Mouse (Mus musculus) v-Abl transformed pro-B cells (cell line): ENCODE data around the gene Smim15.

Experiments
- in situ Hi-C, 2 experiments: fragments of 400-800 bp; cut with MboI; formaldehyde crosslinking; loops; one replicate each; pipeline ENCODE4 v1.15.1; 2025; ENCODE audit not compliant: unreplicated experiment in 2 of 2

Gene Smim15

DNA sequence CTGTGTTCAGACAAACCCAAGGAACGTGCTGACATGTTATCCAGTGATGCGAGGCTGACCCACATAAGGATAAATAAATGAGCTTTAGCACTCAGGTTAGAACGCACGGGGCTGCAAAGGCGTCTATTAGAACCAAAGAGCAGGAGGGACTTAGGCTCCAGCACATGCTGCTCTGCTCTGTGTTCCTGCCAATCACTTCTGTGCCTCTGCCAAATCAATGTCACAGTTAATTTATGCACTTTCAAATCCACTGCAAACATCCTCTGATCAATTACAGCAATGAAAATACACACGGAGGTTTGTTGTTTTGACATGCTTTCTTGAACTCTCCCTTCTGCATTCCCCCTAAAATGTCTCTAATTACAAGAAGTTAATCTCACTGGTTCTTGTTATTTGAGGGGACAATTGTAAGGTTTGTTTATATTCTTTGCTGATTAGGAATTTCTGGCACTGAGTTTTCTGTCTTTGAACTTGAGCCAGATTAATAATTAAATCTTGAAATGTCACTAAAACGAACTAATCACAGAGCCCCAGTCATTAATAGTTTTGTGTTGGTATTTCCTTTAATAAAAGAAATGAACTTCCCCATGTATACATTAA is 16.1 kb downstream of the Smim15 start:
- in situ Hi-C loops, result no loop called here

DNA sequence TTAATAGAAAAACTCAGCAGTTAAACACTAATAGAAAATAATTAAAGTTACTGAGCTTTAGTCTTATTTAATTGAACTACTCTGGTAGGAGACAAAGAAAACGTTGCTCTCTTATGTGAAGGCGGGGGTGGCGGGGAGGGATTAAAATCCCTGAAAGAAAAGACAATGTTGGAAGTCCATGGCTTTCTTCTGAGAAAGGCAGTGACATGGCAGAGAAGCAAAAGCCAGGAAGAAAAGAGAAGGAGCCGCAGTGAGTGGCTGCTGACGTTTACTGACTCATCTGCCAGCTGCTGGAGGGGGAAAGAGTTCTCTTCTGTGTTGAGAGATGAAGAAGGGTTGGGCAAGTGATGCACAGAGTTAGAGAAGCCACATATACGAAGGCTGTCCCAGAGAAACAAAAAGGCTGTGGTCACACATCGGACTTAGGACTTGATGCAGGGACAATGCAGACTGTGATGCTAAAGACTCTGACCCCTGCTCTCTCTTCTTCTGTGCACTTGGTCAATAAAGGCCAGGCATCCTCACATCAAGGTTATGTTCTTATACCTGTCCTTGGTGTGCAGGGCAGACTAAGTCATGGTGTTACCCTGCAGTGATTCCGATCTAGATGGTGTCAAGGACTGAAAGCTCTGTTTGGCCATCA is 16.8 kb downstream of the Smim15 start:
- in situ Hi-C loops, result no loop called here

DNA sequence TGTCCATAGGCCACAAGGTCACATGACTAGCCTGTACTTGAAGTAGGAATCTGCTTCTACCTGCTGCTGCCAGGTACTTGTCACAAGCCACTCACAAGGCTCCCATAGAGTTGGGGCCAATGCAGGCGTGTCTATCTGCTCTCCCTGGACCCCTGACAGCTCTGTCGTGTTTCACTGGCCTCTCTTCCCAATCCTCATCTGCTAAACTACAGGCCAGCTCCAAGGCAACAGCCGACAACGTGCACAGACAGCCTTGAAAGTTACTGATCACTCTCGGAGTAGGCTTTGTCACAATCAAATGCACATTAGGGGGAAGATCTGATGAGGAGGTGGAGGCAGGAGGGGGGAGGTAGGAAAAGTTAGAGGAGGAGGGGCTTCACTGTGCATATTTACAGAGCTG is 18.7 kb downstream of the Smim15 start:
- in situ Hi-C loops, result no loop called here

DNA sequence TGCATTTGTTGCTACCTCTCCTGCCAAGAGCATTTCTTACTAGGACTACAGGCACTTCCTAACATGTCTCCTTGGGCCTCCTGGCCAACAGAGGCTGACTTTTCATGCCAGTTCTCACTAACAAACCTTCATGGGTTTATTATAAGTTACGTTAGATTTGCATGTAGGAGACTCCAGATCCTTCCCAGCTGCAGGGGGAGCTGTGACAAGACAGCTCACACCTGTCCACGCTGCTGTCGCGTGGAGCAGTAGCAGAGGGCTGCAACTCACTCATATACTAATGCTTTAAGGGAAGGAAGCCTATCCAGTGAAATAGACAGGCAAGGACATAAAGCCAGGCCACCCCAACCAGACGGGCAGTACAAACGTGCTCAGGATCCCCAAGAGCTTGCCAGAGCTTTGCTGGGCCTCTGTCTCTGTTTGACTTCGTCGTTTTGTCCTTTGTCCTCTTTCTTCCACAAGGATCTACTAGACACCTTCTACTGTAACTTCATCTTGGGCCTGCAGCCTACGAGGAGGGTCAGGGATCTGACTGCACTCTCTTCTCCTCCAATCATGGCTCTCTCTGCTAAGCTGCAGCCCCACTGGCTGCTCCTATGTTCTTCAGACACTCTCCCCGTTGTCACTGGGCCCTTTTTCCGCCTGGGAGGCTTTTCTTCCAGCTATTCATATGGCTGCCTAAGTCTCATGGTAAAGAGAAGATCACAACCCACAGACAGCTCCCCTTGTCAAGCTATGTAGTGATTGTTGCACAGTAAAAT is 19.3 kb downstream of the Smim15 start:
- in situ Hi-C loops, result no loop called here

DNA sequence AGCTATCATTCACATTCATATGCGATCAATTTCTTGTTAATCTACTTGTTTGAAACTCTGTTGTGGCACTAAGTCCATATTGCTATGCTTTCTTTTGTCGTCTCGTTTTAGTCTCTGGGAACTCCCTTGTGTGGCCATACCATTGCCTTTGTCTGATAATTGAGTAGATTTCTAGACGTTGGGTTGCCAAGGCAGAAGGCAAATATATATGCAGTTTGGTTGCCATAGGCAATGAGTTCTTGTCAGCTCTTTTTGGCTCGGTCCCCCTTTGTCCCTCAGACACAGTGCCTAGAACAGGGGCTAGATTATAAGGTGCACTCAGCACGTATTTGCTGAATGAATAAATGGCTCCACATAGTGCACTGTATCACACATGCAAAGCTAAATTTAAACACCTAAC is 20.1 kb downstream of the Smim15 start:
- in situ Hi-C loops, result no loop called here

DNA sequence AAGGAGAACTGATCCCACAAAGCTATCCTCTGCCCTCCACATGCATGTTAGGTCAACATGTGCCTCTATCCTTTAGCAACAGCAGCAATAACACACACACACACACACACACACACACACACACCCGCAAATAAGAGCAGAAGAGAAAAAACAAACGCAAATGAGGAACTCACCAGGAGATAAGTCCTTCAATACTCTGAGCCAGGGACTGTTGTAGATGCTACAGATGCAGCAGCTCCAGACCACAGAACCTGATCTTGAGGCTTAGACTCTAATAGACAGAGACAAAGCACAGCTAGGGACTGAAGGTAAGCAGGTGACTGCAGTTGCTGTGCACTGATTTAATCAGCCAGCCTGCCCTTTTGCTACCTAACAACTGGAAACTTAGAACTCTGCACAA is 21.8 kb downstream of the Smim15 start:
- in situ Hi-C loops, result no loop called here

DNA sequence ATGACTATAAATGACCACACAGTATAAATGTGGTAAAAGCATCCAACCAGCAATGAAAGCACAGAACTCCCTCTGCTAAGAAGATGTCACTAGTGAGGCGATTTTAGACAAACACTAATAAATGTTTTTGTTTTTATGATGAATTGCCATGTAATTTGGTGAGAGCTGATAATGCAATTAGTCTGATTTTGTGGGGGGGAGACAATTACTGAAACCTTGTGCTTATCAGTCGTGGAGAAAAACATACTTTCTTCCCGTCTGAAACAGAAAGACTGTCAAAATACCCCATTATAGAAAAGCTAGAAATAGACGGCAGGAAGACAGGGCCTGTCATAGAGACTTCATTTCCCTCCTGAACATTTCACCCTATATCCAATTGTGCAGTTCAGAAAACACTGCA is 24.9 kb downstream of the Smim15 start:
- in situ Hi-C loops, result no loop called here

DNA sequence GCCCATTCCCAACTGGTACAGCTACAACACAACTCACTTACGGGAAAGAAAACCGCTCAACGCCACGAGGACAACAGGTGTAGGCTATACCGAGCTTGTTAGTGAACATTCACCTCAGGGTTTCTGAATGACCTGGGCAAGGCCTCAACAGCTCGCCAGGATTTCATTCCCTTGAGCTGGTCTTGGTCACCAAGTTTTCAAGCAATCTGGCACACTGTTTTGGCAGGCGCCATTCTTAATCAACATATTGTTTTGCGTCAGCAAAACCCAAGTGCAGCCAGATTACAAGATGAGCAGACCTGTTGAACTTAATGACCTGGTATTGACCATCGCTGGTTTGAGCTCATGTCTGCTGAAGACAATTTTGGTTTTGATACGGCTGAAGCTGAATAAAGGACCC is 25.9 kb downstream of the Smim15 start:
- in situ Hi-C loops, result no loop called here

DNA sequence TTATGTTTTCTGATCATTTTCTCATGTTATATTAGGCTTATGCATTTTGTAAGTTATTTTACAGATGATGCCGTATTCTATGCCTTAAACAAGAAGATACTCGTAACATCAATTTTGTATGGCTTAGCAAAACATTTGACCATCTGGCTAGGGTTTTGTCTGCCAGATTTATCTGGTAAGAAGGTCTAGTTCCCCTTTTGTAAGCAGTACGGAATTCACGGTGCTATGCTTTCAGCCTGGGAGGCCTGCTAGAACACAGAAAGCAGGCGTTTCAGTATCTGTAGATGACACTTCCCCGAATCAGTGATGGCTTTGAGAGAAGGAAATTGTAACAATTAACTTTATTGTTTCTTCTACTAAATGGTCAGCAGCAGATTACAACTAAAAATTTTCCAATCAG is 33.2 kb downstream of the Smim15 start:
- in situ Hi-C loops, result no loop called here

DNA sequence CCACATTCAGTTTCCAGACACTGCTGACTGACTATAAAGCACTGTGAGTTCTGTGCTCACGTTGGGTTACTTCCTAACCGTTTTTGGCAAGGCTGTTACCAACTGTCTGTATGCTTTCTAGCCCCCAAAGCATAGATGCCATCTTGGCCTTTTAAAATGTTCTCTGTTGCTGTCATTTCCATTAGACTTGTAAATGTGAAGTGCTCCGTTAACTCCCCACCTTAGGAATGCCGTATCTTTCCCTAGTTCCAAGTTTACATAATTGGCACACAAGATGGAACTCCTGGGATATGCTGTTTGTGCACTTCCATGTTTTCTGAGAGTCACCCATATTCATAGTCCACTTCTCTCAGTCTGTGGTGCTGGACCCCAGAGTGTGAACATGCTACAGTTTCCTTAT is 33.7 kb downstream of the Smim15 start:
- in situ Hi-C loops, result no loop called here

DNA sequence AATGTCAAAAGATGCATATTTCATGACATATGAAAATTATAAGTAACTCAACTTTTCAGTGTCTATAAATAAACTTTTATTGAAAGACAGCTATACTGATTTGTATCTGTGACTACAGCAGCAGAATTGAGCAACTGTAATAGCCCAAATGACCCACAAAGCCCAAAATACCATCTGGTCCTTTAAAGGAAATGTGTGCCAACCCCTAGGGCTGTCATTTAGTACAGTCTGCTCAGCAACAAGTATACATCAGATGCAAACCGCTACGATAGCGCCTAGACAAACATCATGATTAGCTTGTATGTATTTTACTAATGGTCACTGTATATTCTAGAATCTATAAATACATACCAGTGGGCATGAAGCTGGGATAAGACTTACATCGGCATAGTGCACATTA is 39.8 kb downstream of the Smim15 start:
- in situ Hi-C loops, result no loop called here

DNA sequence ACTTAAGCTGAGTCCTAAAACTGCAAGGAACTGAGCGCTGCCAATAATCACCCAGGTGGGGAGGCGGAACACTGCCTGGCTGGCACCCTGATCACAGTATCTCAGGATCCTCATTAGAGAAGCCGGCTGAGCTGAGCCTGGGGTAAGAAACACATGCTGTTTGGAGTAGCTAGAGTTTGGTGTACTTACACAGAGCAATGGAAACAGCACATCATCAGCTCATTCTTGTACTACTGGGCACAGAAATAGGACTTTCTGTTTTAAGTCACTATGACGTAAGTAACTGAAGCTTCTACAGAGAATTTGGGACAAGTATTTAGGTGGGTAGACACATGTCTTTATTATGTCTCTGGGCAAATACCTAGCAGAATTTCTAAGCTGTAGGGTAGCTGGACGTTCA is 41.8 kb downstream of the Smim15 start:
- in situ Hi-C loops, result no loop called here

DNA sequence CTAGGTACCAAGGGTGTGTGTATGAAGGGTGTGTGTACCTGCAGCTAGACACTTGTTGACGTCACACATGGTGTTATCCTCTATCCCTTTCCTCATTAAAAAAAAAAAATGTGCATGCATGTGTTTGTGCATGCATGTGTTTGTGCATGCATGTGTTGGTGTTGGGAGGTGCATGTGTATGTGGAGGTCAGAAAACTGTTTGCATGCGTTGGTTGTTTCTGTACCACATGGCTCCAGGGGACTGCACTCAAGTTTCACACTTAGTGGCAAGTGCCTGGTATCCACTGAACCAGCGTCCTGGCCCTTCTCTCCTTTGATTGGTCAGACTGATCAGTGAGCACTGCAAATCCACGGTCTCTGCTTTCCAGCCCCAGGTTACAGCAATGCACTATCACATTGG is 42.5 kb downstream of the Smim15 start:
- in situ Hi-C loops, result no loop called here

DNA sequence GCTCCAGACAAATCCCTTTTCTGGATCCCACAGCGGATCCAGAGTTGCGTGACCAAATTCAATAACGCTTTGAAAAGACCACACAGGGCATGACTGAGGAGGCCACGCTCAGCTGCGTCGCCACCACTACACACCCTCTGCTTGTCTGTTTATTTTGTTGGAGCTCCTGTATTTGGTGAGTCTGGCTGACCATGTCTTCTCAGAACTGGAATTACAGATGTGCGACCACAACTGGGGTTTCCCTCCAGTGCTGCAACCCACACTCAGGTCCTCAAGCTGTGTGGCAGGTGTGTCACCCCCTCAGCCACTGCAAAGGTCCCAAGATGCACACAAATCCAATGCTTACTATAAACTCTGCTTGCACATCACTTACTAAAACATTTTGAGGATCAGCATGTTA is 48.0 kb downstream of the Smim15 start:
- in situ Hi-C loops, result no loop called here

DNA sequence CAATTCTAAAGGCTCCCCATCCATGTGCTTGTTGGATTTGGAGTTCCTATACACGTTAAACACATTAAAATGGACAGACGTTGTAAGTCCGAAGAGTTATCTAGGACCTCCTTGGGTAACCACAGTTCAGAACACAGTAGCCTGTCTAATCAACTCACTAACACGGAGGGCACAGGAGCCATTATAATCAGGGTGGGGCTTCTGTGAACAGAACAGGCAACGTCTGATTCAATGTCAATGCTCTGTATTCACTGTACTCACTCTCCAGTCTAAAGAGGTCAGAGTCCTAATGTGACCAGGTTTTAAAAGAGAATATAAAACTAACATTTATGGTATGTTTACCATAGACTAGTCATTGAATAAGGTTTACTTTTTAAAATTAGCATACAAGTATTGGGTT is 50.4 kb downstream of the Smim15 start:
- in situ Hi-C loops, result no loop called here

DNA sequence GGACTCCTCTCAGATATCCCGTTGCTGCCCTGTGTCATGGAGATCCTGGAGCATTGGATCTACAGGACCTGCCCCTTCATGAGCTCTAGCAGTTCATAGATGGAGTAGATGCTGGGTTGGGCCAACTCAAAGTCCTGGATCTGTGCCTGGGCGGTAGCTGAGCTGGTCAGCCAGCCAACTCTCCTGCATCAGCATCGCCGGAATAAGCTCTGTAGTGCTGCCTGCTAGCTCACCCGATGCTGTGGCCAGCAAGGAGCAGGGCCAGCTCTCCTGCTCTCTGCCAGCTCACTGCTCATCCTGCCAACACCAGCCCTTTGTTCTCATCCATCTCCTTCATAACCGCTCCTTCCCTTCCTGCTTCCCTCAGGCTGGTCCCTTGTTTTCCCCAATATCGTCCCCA is 51.4 kb downstream of the Smim15 start:
- in situ Hi-C loops, result no loop called here

DNA sequence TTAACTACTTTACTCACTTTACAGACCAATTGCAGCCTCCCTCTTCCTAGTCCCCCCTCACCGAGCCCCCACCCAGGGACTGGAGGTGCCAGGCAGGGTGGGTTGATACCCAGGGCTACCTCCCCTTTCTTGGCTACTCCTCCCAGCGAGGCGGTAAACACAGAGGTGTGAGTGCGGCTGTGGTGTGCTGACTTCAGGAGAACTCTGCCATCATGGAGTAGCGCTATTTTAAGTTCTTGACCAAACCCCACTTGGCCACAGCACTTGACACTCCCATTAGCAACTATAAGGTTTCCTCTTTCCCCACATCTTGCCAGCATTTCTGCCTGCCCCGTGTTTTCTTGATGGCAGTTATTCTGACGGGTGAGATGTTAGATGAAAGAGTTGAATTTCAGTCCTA is 52.2 kb downstream of the Smim15 start:
- in situ Hi-C loops, result no loop called here
